Mouse (Mus musculus) effector memory CD4-positive, alpha-beta T cell, adult 5 months (primary cell): Measurements from ENCODE around the gene Gm20532. TPM values are rescaled to one million over a fixed set of nuclear protein-coding genes. Genes with fewer than 3 reads are reported as not detected.

Source experiments
- polyA plus RNA-seq: library from polyadenylated mRNA; unstranded; fragments of 100-300 nt; shearing (Covaris generic); gene quantifications from one replicate; pipeline ENCODE4 v1.2.1, GENCODE M21; 2017

Gm20532 gene
- polyA plus RNA-seq: not detected

DNA sequence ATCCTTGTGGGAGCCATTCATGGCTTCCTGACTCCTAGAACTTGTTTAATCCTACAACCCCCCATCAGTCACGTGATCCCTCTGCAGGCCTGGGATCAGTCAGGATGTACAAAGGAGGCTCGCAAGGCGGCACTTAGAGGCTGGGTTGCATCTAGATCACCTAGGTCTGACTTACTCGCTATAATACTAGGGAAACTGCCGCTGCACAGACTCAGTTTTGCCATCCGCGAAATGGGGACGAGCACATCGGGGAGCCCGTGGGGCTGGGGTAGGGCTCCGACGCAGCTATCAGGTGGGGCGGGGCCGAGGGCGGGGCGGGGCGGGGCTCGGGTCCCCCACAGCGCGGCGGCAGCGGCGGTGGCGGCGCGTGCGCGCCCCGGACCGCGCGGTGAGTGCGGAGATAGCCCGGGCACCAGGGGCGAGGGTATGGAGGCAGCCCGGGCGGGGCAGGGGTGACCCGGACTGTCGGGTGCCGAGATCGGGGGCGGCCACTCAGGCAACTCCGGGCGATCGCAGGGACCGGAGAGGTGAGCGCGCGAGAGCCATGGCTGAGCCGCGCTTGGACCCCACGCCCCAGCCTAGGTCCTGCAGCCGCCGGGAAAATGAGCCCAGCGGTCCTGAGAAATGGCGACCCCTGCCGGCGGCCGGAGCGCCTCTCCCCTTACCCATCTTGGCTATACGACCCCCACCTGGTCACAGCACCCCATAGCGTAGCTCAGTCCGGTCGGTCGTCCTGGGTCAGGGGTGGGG lies at the start of gene Gm20532:
Gene Gm20532 (plus strand): TSS at position 346 of the 750 bp plus-strand sequence.

DNA sequence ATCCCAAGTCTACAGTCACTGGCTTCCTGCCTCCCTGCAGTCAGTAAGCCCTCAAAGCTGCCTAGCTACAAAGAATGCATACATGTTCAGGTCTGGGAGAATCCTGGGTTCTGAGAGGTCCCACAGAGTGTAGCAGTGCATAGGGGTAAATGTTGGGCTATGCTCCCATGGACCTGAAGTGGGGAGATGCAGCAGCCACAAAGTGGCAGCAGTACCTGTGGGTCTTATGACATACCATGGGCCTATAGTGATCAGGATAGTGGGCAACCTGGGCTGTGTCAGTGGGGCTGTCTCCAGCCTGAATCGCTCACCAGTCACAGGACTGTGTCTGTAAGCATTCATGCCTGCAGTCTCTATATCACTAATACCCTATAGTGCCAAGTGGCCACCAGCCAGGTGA lies 6.7 kb upstream of the Gm20532 start, which contains the start of gene Egfl7:
Gene Egfl7 (plus strand): TSS at position 301 of the 400 bp plus-strand sequence.

DNA sequence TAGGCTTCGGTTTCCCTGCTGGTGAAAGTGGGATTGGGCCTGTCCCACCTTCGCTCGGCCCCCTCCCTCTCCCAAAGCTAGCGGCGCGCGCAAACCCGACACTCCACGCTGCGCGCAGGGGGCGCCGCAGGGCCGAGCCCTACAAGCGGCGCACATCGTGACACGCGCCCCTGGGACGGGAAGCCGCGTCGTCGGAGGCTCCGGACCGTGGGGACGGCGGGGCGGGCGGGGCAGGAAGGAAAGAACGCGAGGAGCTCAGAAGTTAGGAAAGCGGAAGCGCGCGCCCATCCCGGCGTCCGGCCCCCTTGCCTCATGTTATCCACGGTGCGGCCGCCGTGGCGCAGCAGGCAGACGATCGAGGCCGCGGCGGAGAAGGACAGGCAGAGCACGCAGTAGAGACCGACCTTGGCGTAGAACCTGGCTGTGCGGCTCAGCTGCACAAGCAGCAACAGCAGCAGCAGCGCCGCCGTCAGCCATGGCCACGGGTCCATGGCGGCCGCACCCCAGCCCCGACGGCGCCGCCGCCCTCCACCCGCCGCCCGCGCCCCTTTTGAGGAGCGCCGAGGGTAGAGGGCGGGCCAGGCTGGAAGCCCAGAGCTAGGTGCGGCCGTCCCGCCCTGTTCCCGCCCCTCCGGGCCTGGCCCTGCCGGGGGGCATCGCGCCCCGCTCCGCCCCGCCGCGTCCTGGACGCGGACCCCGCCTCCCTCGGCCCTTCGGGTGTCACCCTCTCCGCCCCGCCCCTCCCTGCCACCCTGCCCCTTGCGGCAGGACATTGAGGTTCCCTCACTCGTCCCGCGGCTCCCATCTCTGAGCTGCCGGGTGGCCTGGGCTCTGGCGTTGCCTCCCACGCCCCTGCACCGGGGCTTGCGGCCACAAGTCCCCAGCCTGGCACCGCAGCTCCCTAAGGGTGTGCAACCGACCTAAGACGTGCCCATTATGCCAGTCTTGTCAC lies 17.6 kb downstream of the Gm20532 start, which contains the start of gene Agpat2:
Gene Agpat2 (minus strand): TSS at position 698 of the 952 bp plus-strand sequence.

DNA sequence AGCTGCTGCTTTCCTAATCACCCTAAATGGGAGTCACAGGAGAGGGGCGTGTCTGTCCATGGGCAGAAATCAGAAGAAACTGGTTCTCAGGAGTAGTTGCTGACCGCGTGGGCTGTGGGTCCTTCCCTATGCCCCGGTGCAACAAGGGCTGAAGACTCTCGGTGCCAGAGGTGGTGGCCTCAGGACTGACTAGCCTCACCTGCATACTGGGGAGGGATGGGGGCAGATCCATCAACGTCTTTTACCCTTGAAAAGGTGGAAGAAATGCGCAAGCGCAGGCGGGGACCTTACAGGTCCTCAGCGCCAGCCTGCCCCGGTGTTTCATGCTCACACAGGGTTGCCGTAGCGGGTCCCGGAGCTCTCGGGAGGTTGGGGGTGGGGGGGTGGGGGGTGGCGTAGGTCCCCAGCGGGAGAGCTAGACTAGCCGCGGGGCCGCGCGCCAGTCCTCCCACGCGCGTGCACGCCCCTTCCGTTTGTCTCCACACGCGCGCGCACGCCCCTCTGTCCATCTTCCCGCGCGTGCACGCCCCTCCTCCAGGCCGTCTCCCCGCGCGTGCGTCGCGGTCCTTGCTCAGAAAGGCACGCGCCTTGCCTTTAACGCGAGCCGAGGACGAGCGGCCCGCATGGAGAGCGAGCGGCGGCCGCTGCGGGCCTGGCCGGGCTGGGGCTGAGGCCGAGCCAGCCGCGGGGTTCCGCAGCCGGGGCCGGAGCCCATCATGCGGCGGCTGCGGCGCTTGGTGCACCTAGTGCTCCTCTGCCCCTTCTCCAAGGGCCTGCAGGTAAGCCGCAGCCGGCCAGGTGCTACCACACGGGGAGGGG lies 41.7 kb downstream of the Gm20532 start, which contains the start of gene Fam69b:
Gene Fam69b (plus strand): TSS at position 537 of the 819 bp plus-strand sequence.

DNA sequence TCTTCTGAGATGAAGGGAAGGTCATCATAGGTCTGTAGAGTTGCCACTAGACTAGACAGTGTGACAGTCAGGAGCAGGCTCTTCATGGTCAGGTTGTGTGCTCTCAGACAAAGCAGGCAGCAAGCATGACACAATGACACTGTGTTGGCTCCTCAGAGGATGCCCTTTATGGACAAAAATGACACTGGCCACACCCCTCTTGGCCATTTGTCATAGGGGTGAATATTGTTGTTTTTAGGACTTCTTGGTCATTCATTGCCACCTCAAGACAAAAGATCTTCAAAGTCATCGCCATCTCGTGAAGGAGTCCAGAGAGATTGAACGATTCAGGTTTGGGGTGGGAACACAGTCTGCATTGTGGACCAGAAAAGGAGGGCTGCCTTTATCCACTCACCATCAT lies 84.7 kb downstream of the Gm20532 start, which contains the start of gene Lcn4:
Gene Lcn4 (minus strand): TSS at position 101 of the 400 bp plus-strand sequence.

Other genes starting within 250 kb of the Gm20532 start
- 8.6 TPM for gene Dnlz, start 234.5 kb upstream of the Gm20532 start, polyA plus RNA-seq
- gene Card9, start 225.7 kb upstream of the Gm20532 start, polyA plus RNA-seq: not detected
- 48.0 TPM for gene Snapc4, start 206.0 kb upstream of the Gm20532 start, polyA plus RNA-seq
- gene Entr1, start 197.3 kb upstream of the Gm20532 start, polyA plus RNA-seq: 156 TPM
- 71.5 TPM for gene Pmpca, start 197.3 kb upstream of the Gm20532 start, polyA plus RNA-seq
- gene Inpp5e, start 177.4 kb upstream of the Gm20532 start, polyA plus RNA-seq: 28.7 TPM
- gene Sec16a, start 141.4 kb upstream of the Gm20532 start, polyA plus RNA-seq: 46.0 TPM
- 45.4 TPM for gene Notch1, start 70.0 kb upstream of the Gm20532 start, polyA plus RNA-seq
- not detected for gene Egfl7, start 6.6 kb upstream of the Gm20532 start, polyA plus RNA-seq
- 18.0 TPM for gene Agpat2, start 17.8 kb downstream of the Gm20532 start, polyA plus RNA-seq
- gene Fam69b, start 41.8 kb downstream of the Gm20532 start, polyA plus RNA-seq: 8.2 TPM
- gene Lcn4, start 84.6 kb downstream of the Gm20532 start, polyA plus RNA-seq: 8.8 TPM